Mouse (Mus musculus) brain, embryonic 14.5 days (tissue): ENCODE results near the gene Gprasp1. TPM values are rescaled to one million over a fixed set of nuclear protein-coding genes. Genes with fewer than 3 reads are reported as not detected.
A peak's percentile ranks its signal among the peaks of the same experiment; 100 is the strongest.

Source experiments
- DNase-seq: peaks from one replicate; pipeline ENCODE4 v3.0.0-alpha.2; 2011; ENCODE audit warnings: low read depth
- CTCF ChIP-seq: fragments of 200-500 bp; IDR thresholded peaks from 2 replicates; pipeline ENCODE4 v1.5.1; 2012; ENCODE audit warnings: inconsistent platforms, mild to moderate bottlenecking, moderate library complexity, borderline replicate concordance; ENCODE audit not compliant: insufficient read depth, insufficient read length; ENCODE audit errors: extremely low read depth
- polyA plus RNA-seq: library from polyadenylated mRNA; depleted of rRNA; stranded (reverse); fragments of >200 nt; gene quantifications from 2 replicates; pipeline ENCODE4 v1.2.3, GENCODE M21; 2012; rRNA removed

Gene Gprasp1
- polyA plus RNA-seq, 1 experiment: 194 TPM

DNA sequence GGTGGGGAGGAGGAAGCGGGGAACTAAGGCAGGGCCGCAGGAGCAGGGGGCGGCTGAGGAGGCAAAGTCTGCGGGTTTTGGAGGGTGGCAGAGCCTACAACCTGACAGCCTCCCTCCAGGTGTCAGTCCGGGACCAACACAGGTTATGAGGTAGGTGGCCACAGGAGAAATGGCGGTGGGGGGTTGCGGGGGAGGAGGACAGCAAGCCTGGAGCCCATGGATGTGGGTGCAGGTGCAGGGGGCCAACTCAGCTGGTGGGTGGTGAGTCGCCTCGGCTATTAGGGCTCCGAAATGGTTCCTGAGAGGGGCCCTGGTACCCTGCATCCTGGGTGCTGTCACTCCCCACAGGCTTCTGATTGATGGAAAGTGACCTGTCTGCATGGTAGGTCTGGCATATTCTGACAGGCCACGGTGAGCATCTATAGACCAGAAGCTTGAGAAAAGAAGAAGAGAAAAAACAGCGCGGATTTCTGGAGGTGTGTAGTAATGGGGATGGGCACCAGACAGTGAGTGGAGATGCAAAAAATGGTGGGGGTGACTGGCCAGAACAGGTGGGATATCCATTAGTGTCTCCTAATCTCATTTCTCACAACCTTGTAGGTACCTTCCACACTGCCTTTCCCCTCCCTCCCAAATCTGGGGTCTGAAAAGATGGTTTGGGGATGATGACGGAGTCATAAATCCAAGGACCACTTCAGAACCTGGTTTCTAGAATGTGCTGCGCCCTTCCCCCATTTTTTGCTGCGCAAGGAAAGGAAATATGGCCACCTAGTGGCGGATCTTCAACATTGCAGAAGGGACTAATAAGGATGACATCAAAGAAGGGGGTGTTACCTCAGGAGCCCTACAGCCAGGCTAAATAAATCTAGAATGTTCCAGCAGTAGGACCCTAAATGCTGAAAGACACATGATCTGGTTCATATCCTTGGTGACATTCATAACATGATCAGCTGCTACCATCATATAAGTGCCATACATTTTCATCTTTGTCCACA lies 97.2 kb downstream of the Gprasp1 start:
- DNase-seq: peak; percentile 81
- peak; percentile 39; the same call in 1 of the 2 replicates for TF ChIP-seq CTCF

Other genes with a start within 250 kb of the Gprasp1 start
- gene AV320801, start 248.1 kb upstream of the Gprasp1 start, polyA plus RNA-seq: not detected in 2 replicates
- gene Nxf7, start 144.0 kb upstream of the Gprasp1 start, polyA plus RNA-seq: 0.15 TPM in 1 of 2 replicates, not detected in the other
- gene Prame, start 115.0 kb upstream of the Gprasp1 start, polyA plus RNA-seq: not detected in 2 replicates
- not detected in 2 replicates for gene Tcp11x2, start 48.9 kb upstream of the Gprasp1 start, polyA plus RNA-seq
- not detected in 2 replicates for gene Tmsb15a, start 17.5 kb upstream of the Gprasp1 start, polyA plus RNA-seq
- 8.2 and 8.5 TPM in 2 replicates for gene Armcx5, start within 50 bp of the Gprasp1 start, polyA plus RNA-seq
- 51.1 and 59.9 TPM in 2 replicates for gene Bhlhb9, start 54.9 kb downstream of the Gprasp1 start, polyA plus RNA-seq
- 133 and 134 TPM in 2 replicates for gene Gprasp2, start 96.3 kb downstream of the Gprasp1 start, polyA plus RNA-seq